Mouse (Mus musculus): Measurements from ENCODE around the gene Gper1.
"Not testable (repeated sequence)": the region's sequence is repeated elsewhere in the genome, so short reads cannot be mapped to it uniquely, and the experiment has no call there.

Gene Gper1

GRCm38 (mm10) chr5:139390324-139391119 is 32.4 kb upstream of the Gper1 start:
- DNase-seq: not testable (repeated sequence)

GRCm38 (mm10) chr5:139391309-139391990 is 31.5 kb upstream of the Gper1 start:
- DNase-seq: peak; percentile 52 to 57

GRCm38 (mm10) chr5:139392219-139393196 is 30.4 kb upstream of the Gper1 start:
- DNase-seq: no peak

GRCm38 (mm10) chr5:139393197-139393588 is 29.8 kb upstream of the Gper1 start:
- DNase-seq: no peak

- DNase-seq: no peak
Measured at GRCm38 (mm10) chr5:139394399-139394798, 28.6 kb upstream of the Gper1 start.

- DNase-seq: no peak
Measured at GRCm38 (mm10) chr5:139395528-139395927, 27.4 kb upstream of the Gper1 start.

- no peak for DNase-seq
Measured at GRCm38 (mm10) chr5:139397359-139397916, 25.5 kb upstream of the Gper1 start.

- peak; percentile 93 to 95 for DNase-seq
Measured at GRCm38 (mm10) chr5:139397959-139398753, 24.8 kb upstream of the Gper1 start.

- DNase-seq: no peak
Measured at GRCm38 (mm10) chr5:139398786-139399185, 24.2 kb upstream of the Gper1 start.

- DNase-seq: peak; percentile 49 to 58
Measured at GRCm38 (mm10) chr5:139399991-139400390, 23.0 kb upstream of the Gper1 start.

- no peak for DNase-seq
Measured at GRCm38 (mm10) chr5:139402106-139402505, 20.8 kb upstream of the Gper1 start.

- no peak for DNase-seq
Measured at GRCm38 (mm10) chr5:139403692-139404260, 19.2 kb upstream of the Gper1 start.

GRCm38 (mm10) chr5:139404801-139405401 is 18.1 kb upstream of the Gper1 start, which contains the start of gene C130050O18Rik:
Gene C130050O18Rik, plus strand, starts transcription at chr5:139405280.
- DNase-seq: no peak

GRCm38 (mm10) chr5:139405478-139405877 is 17.5 kb upstream of the Gper1 start:
- no peak for DNase-seq

- DNase-seq: no peak
Measured at GRCm38 (mm10) chr5:139405953-139406352, 17.0 kb upstream of the Gper1 start.

- DNase-seq: no peak
Measured at GRCm38 (mm10) chr5:139407121-139407885, 15.6 kb upstream of the Gper1 start.

- no peak for DNase-seq
Measured at GRCm38 (mm10) chr5:139408511-139408910, 14.4 kb upstream of the Gper1 start.

- no peak for DNase-seq
Measured at GRCm38 (mm10) chr5:139409412-139409811, 13.5 kb upstream of the Gper1 start.

GRCm38 (mm10) chr5:139410056-139410455 is 12.9 kb upstream of the Gper1 start:
- DNase-seq: no peak

GRCm38 (mm10) chr5:139411117-139411516 is 11.8 kb upstream of the Gper1 start:
- peak; percentile 45 to 48 for DNase-seq
